Mouse (Mus musculus): ENCODE results near the gene Arr3.

Gene Arr3

DNA sequence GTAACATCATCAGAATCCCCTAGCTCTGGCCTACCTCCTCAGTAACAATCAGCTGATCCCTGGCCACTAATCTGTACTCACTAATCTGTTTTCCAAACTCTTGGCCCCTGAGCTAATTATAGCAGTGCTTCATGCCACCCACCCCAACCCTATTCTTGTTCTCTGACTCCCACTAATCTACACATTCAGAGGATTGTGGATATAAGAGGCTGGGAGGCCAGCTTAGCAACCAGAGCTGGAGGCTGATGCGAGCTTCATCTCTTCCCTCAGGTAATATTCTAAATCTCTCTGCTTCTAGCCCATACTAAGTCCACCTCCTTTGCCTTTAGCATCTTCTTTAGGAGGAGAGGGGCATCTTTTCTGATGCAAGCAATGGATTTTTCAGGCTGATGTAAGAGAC is at the start of gene Arr3:
TSS of gene Arr3 (plus strand) at position 184 of the 400 bp plus-strand sequence.
- DNase-seq (ENCODE audit: low read depth), result no peak

DNA sequence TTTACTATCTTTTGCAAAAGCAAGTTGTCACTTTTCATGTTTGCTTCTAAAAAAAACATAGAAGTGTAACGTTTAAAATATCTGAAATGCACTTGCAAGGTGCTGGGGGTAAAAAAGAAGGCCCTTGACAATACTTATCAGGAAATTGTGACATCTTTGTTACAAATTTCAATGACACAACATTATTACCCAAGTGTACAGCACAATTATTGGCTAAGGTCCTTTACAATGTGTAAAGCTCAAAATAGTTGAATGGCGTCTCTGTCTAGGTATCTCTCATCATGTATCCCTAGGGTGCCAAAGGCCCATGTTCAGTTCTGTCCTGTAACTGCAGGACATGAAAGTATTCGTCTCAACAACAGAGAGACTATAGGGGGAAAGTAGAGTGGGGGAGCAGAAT is 49.3 kb upstream of the Arr3 start:
- DNase-seq (ENCODE audit: low read depth), result no peak

DNA sequence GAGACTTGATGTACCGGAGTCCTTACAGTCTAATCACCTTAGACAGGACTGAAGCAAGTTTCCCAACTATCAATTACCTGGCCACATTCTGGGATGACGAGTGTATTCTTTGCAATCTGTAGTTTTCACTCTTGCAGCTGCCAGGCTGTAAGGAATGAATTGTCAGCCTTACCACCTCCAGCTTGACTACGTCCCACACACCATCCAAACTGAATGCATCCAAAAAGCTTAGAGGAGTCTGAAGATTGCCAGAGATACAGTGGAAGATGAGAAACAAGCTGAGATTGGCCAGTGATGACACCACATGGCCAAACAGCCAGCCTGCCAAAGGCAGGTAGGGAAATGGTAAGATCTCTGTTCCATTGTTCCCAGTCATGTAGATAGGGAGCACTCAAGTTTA is 39.6 kb upstream of the Arr3 start:
- no peak for DNase-seq (ENCODE audit: low read depth)

DNA sequence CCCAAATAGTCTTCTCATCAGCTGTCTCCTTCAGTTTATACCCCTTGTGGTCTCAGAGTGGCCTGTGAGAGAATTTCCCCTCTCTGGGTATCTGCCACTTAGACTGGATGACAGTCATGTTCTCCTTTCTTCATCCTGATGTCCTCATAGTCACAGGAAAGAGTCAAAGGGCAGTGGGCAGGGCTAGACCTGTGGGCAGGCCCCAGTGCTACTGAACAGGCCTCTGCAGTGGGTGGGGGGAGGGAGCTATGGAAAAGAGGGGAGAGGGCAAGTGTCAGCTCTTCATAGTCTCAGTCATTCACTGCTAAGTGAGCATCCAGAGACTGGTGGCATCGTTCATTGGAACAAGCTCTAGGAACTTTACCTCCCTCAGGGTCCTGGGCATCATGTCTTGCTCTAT is 33.3 kb upstream of the Arr3 start, which contains the start of gene Awat1:
TSS of gene Awat1 (plus strand) at position 301 of the 400 bp plus-strand sequence.
- DNase-seq (ENCODE audit: low read depth), result no peak

DNA sequence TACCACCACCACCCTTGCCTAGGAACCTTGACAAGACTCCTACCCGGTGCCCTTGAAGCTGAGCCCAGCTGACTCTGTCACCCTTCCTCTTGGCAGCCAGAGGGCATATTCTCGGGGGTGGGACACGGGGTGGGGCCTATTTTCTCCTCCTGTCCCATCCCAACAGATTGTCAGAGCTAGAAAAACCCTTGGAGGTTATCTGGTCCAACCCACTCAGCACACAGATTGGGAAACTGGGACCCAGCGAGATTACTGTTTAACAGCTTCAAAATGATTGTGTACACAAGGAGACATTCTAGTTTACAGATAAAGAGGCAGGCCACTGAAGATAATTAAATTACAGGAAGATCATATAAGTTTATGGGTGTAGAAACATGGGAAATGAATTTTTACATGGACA is 10.5 kb upstream of the Arr3 start, which contains the start of gene P2ry4:
TSS of gene P2ry4 (minus strand) at position 79 of the 400 bp plus-strand sequence.
- DNase-seq (ENCODE audit: low read depth), result no peak

DNA sequence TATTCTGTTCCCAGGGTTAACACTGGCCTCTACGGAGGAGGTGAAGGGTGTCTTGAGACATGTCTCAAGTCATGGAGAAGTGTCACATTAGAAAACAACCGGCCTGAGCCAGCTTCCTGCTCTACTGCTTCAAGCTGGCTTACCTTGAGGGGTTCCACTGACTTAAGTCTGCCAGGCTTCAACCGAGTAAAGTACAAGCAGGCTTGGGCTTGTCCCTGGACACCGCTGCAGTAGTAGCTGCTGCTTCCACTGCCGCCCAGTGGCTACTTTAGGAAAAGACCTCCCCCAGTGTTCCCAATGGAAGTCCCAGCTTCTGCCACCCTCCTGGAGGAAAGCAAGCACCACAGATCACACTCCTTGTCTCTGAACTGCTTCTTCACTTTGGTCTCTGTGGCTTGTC is 7.9 kb upstream of the Arr3 start:
- DNase-seq (ENCODE audit: low read depth), result peak; percentile 27

DNA sequence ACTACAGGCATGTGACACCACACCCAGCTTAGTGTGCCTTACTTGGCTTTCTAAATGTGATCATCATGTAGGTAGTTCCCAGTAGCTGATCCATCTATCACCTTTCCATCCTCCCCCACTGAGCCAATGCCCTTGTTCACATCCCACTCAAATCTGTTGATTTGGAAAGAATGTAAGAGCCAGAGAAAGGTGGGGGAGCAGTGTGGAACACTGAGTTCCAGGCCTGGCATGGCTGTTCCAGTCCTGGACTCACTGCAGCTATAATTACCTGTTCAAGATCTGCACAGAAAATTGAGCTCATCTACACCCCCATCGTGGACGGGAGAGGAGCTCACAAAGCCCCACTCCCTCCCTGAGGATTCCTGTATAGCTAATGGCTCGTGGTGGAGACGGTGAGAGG is 5.5 kb upstream of the Arr3 start:
- DNase-seq (ENCODE audit: low read depth), result no peak

DNA sequence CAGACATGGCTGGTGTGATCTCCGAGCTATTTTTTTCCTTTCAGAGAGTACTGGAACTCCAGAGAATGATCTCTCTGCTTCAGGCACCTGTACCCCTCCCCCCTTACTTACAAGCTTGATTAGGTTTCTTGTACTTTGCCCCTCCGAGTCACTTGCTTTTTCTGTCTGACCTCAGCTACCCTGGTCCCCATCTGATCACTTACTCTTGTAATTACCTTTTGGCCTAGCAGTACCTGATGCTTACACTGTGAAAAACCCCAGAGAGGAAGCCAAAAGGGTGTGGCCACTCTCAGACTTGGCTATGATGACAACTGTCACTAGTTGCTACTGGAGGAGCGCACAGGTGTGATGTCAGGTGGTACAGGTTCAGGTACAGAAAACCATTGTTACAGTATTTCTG is 13.2 kb downstream of the Arr3 start:
- no peak for DNase-seq (ENCODE audit: low read depth)

DNA sequence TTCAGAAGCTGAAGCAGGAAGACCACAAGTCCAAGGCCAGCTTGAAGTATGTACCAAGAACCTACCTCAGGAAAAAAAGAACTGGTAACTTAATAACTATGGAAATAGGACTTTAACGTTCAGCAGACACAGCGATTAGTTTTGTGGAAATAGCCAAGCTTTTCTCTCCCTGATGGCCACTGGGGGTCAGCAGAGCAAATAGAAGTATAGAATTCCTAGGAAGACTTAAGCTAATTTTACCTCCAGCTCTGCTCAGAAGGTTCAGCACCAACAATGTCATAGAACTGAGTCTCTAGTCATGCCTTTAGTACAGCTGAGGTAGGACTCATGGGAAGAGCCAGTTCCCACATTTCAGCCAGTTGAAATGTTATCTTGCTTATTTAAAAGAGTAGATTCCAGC is 16.1 kb downstream of the Arr3 start:
- DNase-seq (ENCODE audit: low read depth), result no peak

DNA sequence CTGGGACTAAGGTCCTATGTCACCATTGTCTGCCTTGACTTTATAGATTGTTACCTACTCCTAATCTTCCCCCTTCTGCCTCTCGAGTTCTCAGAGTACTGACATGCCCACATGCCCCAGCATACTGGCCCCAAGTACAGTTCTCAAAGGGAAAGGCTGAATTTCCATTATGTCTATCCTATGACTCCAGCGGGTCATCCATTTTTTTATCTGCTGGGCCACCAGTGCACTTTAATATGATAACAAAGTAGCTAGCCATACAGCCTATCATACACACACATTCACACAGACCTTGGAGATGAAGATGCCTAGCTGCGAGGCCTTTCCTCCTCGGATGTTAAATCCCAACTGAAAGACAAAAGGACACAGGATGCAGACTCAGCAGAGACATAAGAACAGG is 18.9 kb downstream of the Arr3 start:
- no peak for DNase-seq (ENCODE audit: low read depth)

DNA sequence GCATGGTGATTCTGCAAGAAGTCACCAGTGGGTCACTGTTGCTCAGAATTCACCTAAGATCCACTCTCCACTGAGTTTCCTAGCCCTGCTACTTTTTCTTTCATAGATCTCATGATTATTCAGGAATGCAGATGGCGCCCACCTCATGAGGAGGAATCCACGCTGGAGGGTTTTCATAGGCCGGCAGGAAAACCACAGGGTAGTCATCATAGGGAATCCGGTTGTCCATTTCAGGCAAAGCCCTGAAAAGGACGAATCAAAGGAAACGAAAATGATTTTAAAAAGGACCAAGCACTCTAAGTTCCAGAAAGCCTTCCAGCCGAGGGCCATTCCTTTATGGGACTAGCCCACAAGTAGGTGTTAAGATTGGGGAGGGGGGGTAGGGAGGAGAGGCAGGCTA is 19.8 kb downstream of the Arr3 start:
- no peak for DNase-seq (ENCODE audit: low read depth)

DNA sequence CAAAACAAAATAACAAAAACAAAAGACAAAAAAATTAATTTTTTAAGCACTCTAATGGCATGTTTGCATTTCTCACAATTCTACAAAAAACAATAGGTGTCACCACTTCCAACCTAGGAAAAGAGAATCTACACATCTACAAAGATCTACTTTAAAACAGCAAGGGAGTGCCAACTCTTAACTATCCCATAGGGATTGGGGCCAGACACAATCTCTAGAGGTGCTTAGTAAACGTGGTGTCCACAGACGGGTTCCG is 20.2 kb downstream of the Arr3 start, which contains the start of gene Kif4:
TSS of gene Kif4 (plus strand) at position 192 of the 256 bp plus-strand sequence.
- DNase-seq (ENCODE audit: low read depth), result no peak

DNA sequence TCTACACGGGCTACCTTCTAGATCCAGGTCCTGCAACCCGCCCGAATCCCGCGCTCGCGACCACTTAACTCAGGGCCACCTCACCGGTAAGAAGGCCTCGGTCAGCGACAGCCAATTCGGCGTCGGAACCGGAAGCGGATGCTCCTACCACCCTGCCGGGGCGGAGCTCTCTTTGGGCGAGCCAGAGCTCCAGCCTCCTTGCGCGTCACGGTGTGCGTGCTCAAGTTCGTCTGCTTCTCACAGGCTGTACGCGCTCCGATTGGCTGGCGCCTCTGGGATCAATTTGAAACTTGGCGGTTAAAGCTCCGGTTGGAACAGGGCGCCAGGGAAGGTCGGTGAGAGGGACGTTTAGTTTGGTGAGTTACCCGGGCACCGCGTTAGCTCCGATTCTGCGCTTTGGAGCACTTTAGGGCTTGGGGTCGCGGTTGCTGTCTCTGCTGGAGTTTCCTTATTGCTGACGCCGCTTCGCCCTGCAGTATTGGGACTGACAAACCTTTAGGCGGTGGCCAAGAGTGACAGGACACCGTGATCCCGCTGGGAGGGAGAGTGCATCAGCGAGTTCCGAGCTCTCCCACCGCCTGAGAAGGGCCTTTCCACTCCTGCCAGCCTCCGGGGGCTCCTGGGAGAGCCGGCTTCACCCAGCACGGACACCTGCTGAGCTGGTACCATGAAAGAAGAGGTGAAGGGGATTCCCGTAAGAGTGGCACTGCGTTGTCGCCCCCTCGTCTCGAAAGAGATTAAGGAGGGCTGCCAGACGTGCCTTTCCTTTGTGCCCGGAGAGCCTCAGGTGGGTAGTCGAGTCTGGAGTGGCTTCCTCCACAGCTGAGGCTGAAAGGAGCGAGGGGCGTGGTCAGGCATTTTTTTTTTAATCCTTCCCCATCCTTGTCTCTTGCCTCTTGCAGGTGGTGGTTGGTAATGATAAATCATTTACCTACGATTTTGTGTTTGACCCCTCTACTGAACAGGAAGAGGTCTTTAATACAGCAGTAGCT is 20.8 kb downstream of the Arr3 start, which contains the start of gene Pdzd11:
TSS of gene Pdzd11 (minus strand) at position 767 of the 992 bp plus-strand sequence.
- peak; percentile 77 for DNase-seq (ENCODE audit: low read depth)

DNA sequence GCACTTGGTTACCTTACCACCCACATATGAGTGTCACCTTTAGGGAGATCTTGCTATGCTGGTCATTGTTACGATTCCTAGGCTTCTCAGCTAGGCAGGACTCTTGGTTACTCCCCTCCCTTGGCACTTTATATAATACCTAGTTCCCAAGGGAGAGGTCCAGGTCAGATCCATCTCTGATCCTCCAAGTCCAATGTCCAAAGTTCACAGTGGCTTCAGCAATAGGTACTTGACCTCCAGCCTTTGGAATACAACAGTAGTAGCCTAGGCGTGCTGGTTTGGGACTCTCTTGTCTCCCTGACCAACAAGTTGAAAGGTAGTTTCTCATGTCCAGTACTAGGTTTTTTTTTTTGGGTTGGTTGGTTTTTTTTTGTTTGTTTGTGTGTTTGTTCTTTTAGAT is 23.8 kb downstream of the Arr3 start:
- no peak for DNase-seq (ENCODE audit: low read depth)

DNA sequence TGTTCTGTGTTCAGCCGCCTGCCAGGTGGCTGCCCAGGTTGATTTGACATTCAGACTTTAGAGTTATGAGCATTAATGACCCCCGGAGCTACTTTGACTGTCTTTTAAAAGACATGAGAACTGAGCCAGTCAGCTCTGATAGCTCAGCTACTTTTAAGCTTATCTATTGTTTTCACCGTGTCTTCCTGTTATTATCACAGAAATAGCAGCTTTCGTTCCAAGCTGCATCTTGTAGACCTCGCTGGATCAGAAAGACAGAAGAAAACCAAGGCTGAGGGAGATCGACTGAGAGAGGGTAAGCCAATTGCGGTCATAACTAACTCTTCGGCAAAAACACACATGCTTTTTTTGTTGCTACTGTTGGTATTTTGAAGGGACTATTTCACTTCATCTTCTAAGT is 33.2 kb downstream of the Arr3 start:
- no peak for DNase-seq (ENCODE audit: low read depth)

DNA sequence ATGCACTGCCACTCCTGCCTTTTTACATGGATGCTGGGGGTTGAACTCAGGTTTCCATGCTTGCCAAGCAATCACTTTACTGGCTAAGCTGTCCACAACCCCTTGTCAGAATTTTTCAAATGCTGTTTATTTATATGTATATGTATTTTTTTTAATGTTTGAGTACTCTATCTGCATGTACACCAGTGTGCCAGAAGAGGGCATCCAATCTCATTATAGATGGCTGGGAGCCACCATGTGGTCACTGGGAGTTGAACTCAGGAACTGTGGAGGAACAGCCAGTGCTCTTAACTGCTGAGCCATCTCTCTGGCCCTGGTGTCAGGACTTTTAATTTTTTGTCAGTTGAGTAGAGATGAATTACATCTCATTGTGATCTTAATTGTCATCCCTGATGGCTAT is 47.6 kb downstream of the Arr3 start:
- no peak for DNase-seq (ENCODE audit: low read depth)

DNA sequence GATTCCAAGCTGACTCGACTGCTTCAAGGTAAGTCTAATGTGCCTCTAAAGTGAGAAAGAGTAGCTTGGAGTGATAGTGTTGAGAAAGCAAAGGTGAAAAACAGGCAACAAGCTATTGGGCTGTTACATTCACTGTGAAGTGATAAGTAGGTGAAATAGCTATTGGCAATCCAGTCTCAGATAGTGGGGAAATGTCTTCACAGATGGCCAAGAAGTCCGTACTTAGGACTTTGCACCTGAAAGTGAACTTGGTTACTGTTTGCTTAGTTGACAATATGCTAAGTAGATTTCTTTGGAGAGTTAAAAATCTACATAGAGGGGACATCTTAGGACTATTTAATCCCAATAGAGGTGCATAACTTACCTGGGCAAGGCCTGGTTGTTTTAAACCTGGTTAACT is 59.5 kb downstream of the Arr3 start:
- DNase-seq (ENCODE audit: low read depth), result no peak
